Mouse (Mus musculus): ENCODE measurements around the gene A630089N07Rik.

A630089N07Rik gene

DNA sequence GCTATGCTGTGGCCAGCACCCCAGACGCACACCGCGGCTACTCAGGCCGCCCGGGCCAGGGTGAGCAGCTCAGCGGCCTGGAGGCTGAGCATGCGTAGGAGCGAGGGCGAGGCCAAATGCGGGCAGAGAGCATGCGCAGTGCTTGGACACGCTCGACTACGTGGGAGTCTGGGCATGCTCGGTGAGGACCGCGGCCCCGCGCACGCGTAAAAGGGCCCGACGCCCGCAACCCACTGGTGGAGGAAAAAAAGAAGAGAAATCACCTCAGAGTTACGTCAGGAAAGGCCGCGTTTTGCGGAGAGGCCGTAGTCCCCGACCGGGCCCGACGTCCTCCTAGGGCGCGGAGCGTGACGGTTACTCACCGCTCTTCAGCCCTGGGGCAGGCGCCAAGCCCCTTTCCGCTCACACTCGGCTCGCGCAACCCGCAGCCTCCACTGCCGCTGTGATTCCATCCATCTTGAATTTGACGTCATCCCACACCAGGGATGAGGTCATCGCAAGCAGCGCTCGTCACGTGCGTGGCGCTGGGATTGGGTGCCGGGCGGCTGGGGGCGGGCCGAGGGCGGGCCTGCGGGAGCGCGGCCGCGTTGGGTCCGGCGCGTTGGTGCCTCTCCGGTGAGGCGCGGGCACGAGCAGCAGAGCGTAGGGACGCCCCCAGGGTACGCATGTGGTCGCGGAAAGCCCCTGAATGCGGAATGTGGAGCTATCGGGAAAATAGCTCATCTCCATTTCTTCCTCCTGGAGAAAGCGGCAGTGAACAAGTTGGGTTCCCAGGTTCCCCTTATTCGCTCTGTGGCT lies 119.9 kb downstream of the A630089N07Rik start, which contains the start of the genes C2cd2 and Zbtb21:
C2cd2 (minus strand) TSS at position 448 of the 798 bp plus-strand sequence.
Zbtb21 (minus strand) TSS at position 472 of the 798 bp plus-strand sequence.
- DNase-seq (ENCODE audit: low read depth, low spot score) = peak; percentile 97

DNA sequence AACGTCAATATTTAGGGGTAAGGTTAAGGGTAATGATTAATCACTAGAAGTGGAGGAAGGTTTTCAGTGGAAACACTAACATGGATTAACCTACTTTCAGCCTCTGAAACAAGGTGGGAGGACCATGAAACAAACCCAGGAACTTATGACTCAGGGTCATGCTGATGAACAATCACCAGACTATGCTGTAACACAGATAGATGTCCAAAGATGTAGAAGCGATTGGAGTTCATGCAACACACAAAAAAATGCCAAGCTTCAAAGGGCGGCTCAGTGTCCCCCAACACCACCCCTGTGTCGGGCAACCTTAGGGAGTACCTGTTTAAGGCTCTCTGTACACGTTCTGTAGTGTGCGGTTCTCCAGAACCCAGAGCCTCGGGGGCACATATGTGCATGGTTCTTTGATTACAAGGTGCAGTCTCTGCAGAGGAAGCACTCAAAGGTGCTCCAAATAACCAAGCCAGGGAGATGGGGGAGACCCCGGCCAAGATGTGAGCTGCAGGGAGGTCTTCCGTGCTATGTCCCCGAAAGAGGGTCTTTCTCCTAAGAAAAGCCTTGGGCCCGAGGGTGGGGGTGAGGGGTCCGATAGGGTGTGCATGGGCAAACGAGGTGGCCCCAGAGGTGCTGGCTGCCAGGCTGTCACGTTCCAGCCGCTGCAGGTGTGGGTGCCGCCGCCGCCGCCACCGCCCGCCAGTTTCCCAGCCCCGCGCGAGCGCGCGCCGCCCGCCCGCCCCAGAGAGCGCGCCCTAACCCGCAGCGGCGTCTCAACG lies 120.7 kb downstream of the A630089N07Rik start:
- DNase-seq (ENCODE audit: low read depth, low spot score) = no peak

DNA sequence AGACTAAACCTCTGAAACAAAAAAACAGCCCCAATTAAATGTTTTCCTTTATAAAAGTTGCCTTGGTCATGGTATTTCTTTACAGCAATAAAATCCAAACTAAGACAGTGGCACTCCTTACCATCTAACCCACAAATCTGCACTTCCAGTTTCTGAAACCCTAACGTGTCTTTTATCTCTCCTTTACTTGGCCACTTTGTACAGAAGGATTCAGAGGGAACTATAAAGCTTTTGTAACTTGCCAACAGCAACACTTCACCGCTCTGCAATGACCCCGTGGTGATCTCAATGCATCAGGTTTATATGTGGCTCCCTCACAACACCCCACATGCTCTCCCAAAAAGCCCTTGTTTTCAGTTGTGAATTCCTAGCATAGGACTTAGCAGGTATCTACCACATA lies 121.9 kb downstream of the A630089N07Rik start:
- DNase-seq (ENCODE audit: low read depth, low spot score) = no peak

DNA sequence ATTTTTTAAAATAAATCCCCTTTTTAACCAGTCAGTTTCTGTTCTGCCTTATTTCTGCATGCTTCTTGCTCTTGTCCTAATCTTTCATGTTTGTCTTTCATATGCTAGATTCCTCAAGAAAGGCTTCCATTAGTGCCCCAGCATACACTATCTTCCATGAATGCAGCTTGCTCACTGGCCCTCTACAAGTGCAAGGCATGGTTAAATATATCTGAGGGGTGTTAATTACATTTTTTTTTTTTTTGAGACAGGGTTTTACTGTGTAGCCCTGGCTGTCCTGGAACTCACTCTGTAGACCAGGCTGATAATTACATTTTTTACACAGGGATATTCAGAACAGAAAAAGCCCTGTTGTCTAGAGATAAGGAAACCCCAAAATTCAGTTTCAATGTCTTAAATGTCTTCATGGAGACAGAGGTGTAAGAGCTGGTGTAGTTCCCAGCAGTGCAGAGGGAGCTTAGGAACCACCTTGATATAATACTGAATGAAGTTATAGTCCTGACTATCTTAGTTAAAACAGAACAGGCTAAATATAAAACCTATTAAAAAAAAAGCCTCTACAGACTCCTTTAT lies 123.8 kb downstream of the A630089N07Rik start:
- DNase-seq (ENCODE audit: low read depth, low spot score) = no peak

DNA sequence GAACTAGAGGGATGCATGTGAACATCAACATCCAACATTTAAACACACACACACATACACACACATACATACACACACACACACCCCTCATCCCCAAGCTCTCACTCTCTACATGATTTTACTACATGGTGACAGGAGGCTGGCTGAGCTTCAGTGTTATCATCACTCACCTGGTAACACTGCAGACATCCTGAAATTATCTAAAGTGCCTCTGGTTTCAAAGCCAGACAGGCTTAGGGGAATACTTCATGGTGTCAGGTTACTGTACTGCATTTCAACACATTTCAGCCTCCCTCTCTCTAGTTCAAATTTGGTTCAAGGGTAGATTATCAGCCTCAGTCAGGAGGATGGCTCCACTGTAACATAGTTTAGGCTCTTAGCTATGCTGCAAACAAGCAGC lies 124.6 kb downstream of the A630089N07Rik start:
- no peak for DNase-seq (ENCODE audit: low read depth, low spot score)

DNA sequence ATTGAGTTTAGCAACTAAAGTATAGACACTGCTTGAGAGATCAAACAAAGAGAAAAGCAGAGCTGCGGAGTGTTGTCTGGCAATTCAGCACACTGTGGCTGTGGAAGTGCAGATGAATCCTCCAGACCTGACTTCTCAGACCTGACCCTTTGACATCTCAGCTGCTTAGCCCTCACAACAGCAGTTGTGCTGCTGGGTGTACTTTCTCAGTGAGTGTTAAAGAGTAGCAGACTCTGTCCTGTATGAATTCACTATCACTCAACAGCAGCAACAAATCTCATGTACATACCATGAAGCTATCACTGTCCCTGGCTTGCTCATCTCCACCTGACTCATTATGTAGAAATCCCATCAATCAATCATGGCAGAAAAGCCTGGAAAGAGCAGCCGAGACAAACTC lies 126.2 kb downstream of the A630089N07Rik start:
- no peak for DNase-seq (ENCODE audit: low read depth, low spot score)

DNA sequence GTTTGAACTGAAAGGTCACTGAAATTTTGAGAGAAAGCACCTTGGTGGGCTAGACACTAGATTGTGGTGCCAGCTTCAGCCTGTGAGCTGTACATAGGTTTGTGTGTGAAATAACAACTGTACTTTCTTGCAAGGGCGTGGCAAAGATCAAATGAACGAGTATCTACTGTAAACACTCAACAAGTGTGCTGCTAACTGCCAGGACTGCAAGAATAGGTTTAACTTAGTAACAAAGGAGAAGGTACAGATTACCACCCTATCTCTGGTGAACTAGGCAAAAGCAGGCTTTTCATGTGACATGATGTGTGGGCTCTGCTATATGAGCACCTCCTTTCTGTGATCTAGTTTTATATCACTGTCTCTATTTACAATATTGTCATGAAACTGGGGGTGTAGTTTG lies 128.9 kb downstream of the A630089N07Rik start:
- no peak for DNase-seq (ENCODE audit: low read depth, low spot score)

DNA sequence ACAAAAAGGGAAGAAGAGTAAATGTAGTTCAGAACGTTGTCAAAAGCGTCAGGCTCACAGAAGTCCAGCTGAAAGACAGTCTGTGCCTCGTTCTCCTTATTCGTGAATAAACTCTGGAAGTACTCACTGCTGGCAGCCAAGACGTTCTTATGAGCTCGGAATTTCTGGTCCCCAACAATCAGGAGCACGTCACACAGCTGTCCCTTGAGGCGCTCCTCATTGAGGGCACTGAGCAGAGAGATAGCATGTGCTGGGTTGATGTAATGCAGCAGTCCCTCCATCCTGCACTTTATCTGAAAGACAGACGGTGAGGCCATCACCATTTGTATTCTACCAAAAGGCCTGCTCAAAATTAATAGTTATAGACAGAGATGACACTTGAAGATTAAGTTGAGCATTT lies 129.4 kb downstream of the A630089N07Rik start:
- DNase-seq (ENCODE audit: low read depth, low spot score) = no peak

DNA sequence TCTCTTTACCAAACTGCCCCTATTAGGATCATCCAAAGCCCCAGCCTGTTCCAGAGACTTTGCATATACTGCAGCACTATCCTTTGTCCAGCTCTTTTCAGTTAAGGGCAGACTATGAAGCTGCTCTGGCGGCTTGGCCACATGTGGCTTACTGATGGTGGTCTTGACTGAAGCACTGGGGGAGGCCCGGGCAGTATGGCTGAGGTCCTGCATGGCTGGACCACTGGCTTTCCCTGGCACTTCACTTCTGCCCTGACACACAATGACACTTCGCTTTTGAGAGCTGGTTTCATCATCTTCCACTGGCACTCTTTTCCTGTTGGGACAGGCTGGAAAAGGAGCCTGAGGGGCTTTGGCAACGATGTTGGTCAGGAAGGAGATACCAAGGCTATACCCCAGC lies 129.9 kb downstream of the A630089N07Rik start:
- no peak for DNase-seq (ENCODE audit: low read depth, low spot score)

Measured in A20 (cell line).